In genomic region chr2:132869682-132870081, GRCm38 (mm10) we compare ENCODE assay signal across 21 mouse cellular contexts. TPM values are rescaled to one million over a fixed set of nuclear protein-coding genes. Genes with fewer than 3 reads are reported as not detected.
DNase-seq lines count a peak whose midpoint lies in the region; ATAC-seq and TF ChIP-seq lines count a peak whose summit lies in the region.
"Had no signal": no experiment of that assay in that cellular context is flagged by ENCODE, and none has a peak within 500 bp of the region (broad histone marks: within the 10 kb centered on the region; RNA-seq: fewer than 3 reads in every experiment).

No protein-coding gene starts in this region.

- no peak overlapping the region for H3K4me3 ChIP-seq in testis, adult 2 months (ENCODE audit: control insufficient read depth, low read depth, low read length)
- H3K4me3 ChIP-seq: forebrain, embryonic 10.5 days; heart, embryonic 10.5 days; hindbrain, embryonic 15.5 days; limb, embryonic 13.5 days; neural tube, embryonic 13.5 days had no signal

- no peak for TF ChIP-seq CTCF in testis, adult 2 months (IDR thresholded peaks at IDR 0.05; ENCODE audit: control insufficient read depth, insufficient read depth, insufficient replicate concordance, low read depth, low read length)

- DNase-seq in adrenal gland, adult 8-10 months = peak; percentile 72
- DNase-seq in adrenal gland, adult 18-20 months (ENCODE audit: low spot score in 2 of 2) = no peak
- peak; percentile 10 for DNase-seq in kidney, postnatal 10 days
- no peak for DNase-seq in kidney, adult 18-20 months
- DNase-seq in testis, postnatal 14 days (ENCODE audit: low spot score) = no peak
- no peak for DNase-seq in Muller cell, postnatal 12 days (ENCODE audit: inconsistent ontology term)
- DNase-seq: cerebellum, adult 9-10 months; gastrocnemius, postnatal 10 days; kidney, postnatal 36 days; lung, adult 18-20 months; lung, postnatal 36 days; right cerebral cortex, postnatal 4 days; thymus, adult 2 months had no signal

- no peaks in the 10 kb centered on the region for H3K27me3 ChIP-seq in testis, adult 2 months (ENCODE audit: control insufficient read depth, insufficient read depth, low read length)
- H3K27me3 ChIP-seq: hindbrain, embryonic 15.5 days; limb, embryonic 13.5 days; neural tube, embryonic 13.5 days had no signal

- ATAC-seq in neutrophil, adult 5-6 weeks (ENCODE audit: extremely low read depth, insufficient number of reproducible peaks, low FRiP score, poor library complexity, severe bottlenecking) = peak; percentile 4; the same call in 1 of the 2 replicates
- ATAC-seq: intestine, postnatal 0 days had no signal

- no peaks in the 10 kb centered on the region for H3K36me3 ChIP-seq in testis, adult 2 months (ENCODE audit: control insufficient read depth, insufficient read depth, low read length)

- no peaks in the 10 kb centered on the region for H3K4me1 ChIP-seq in testis, adult 2 months (ENCODE audit: control insufficient read depth, insufficient read depth, low read length)
- H3K4me1 ChIP-seq: forebrain, embryonic 10.5 days; hindbrain, embryonic 15.5 days; limb, embryonic 13.5 days; neural tube, embryonic 13.5 days had no signal

- H3K27ac ChIP-seq in testis, adult 2 months (ENCODE audit: control insufficient read depth, insufficient read depth, low read depth, low read length) = peak overlapping the region; percentile 30; the same call in 1 of the 2 replicates
- H3K27ac ChIP-seq: forebrain, embryonic 10.5 days; heart, embryonic 10.5 days; hindbrain, embryonic 15.5 days; limb, embryonic 13.5 days; neural tube, embryonic 13.5 days had no signal

- TF ChIP-seq POLR2A in testis, adult 2 months (IDR thresholded peaks at IDR 0.05; ENCODE audit: control insufficient read depth, low read depth, low read length) = no peak

RNA-seq across cellular contexts. Expression of gene Lrrn4, which starts 11.0 kb away (rescaled TPM):
- total RNA-seq in adrenal gland, adult 8-10 months (2022) = 1 to 10 TPM; 2.5 to 4.4 (median 3.3) TPM
- total RNA-seq in adrenal gland, adult 18-20 months (2021) = 1 to 10 TPM; 4.4 to 6.9 TPM
- 3.9 and 4.3 TPM in 2 replicates for polyA plus RNA-seq in testis, adult 2 months (2012; rRNA removed)
- 0.23 TPM in 1 of 2 replicates, not detected in the other for total RNA-seq in neutrophil, adult 5-6 weeks (2017)

RNA-seq across cellular contexts. Expression of gene Crls1, which starts 23.2 kb away (rescaled TPM):
- 10 to 100 TPM; 58.7 to 99.6 (median 68.6) TPM for total RNA-seq in adrenal gland, adult 8-10 months (2022)
- total RNA-seq in adrenal gland, adult 18-20 months (2021) = 100 to 1,000 TPM; 111 to 115 TPM
- 115 and 182 TPM in 2 replicates for polyA plus RNA-seq in testis, adult 2 months (2012; rRNA removed)
- total RNA-seq in neutrophil, adult 5-6 weeks (2017) = 5.4 and 6.4 TPM in 2 replicates

RNA-seq across cellular contexts. Expression of gene Mcm8, which starts 53.7 kb away (rescaled TPM):
- total RNA-seq in adrenal gland, adult 8-10 months (2022) = 1 to 10 TPM; 3.5 to 4.1 (median 3.9) TPM
- 1 to 10 TPM; 3.4 to 3.7 TPM for total RNA-seq in adrenal gland, adult 18-20 months (2021)
- polyA plus RNA-seq in testis, adult 2 months (2012; rRNA removed) = 3.0 and 3.2 TPM in 2 replicates
- total RNA-seq in neutrophil, adult 5-6 weeks (2017) = 2.9 and 3.0 TPM in 2 replicates

RNA-seq across cellular contexts. Expression of gene Trmt6, which starts 53.8 kb away (rescaled TPM):
- total RNA-seq in adrenal gland, adult 8-10 months (2022) = 10 to 100 TPM; 21.8 to 30.5 (median 28.1) TPM
- total RNA-seq in adrenal gland, adult 18-20 months (2021) = 10 to 100 TPM; 16.8 to 20.5 TPM
- polyA plus RNA-seq in testis, adult 2 months (2012; rRNA removed) = 3.7 and 4.3 TPM in 2 replicates
- total RNA-seq in neutrophil, adult 5-6 weeks (2017) = 28.0 and 32.9 TPM in 2 replicates

Comparison
In these comparisons a context has a peak if more than half of its experiments do, and no peak if none do; other contexts are left out.
1. DNase-seq: peak in adrenal gland, adult 8-10 months (single experiment) and kidney, postnatal 10 days (single experiment); none in adrenal gland, adult 18-20 months (0 of 2), kidney, adult 18-20 months (single experiment), testis, postnatal 14 days (single experiment) and Muller cell, postnatal 12 days (single experiment).